Mouse (Mus musculus) liver, postnatal 0 days (tissue): ENCODE measurements at regions not wholly inside any gene's neighbourhood (a gene's known extent, or its start where the extent isn't known, plus 50 kb on each side); places are given as distances from the start of the nearest gene placed in this dataset.

Source experiments
- CTCF ChIP-seq: sonication (generic); IDR thresholded peaks from 2 replicates; pipeline ENCODE4 v1.5.1; 2016; ENCODE audit warnings: antibody characterized with exemption, low read depth
- EP300 ChIP-seq: IDR thresholded peaks from 2 replicates; pipeline ENCODE4 v1.6.1; 2016; ENCODE audit warnings: antibody characterized with exemption, low read depth, mild to moderate bottlenecking

GRCm38 (mm10) chrX:169552851-169553250, 132.1 kb upstream of the Mid1 start:
- TF ChIP-seq EP300 = no peak
- TF ChIP-seq CTCF = no peak
